Mouse (Mus musculus): ENCODE data around the gene Tmem131. TPM values are rescaled to one million over a fixed set of nuclear protein-coding genes. Genes with fewer than 3 reads are reported as not detected.
A peak's percentile ranks its signal among the peaks of the same experiment; 100 is the strongest.
"Not testable (repeated sequence)": the region's sequence is repeated elsewhere in the genome, so short reads cannot be mapped to it uniquely, and the experiment has no call there.

Tmem131 gene
- total RNA-seq, 2 experiments from 2014 or later, result 12.9 to 30.8 TPM

GRCm38 (mm10) chr1:36894136-36894535 is 49.3 kb downstream of the Tmem131 start:
- ATAC-seq (replicated peaks; ENCODE audit: poor library complexity, severe bottlenecking), result no peak

- not testable (repeated sequence) for ATAC-seq (replicated peaks; ENCODE audit: poor library complexity, severe bottlenecking)
These were observed 49.7 kb downstream of the Tmem131 start for GRCm38 (mm10) chr1:36893720-36894119.

- ATAC-seq (replicated peaks; ENCODE audit: poor library complexity, severe bottlenecking), result no peak
These were observed 50.3 kb downstream of the Tmem131 start for GRCm38 (mm10) chr1:36893146-36893545.

- ATAC-seq (replicated peaks; ENCODE audit: poor library complexity, severe bottlenecking), result no peak
These were observed 51.0 kb downstream of the Tmem131 start for GRCm38 (mm10) chr1:36892461-36892860.

GRCm38 (mm10) chr1:36889016-36889415 is 54.5 kb downstream of the Tmem131 start:
- ATAC-seq (replicated peaks; ENCODE audit: poor library complexity, severe bottlenecking), result no peak

- no peak for ATAC-seq (replicated peaks; ENCODE audit: poor library complexity, severe bottlenecking)
These were observed 56.3 kb downstream of the Tmem131 start for GRCm38 (mm10) chr1:36887172-36887571.

- ATAC-seq (replicated peaks; ENCODE audit: poor library complexity, severe bottlenecking), result no peak
These were observed 57.0 kb downstream of the Tmem131 start for GRCm38 (mm10) chr1:36886489-36886888.

- ATAC-seq (replicated peaks; ENCODE audit: poor library complexity, severe bottlenecking), result peak; percentile 19
These were observed 58.9 kb downstream of the Tmem131 start for GRCm38 (mm10) chr1:36884536-36884935.

- ATAC-seq (replicated peaks; ENCODE audit: poor library complexity, severe bottlenecking), result peak; percentile 77
These were observed 59.7 kb downstream of the Tmem131 start for GRCm38 (mm10) chr1:36883805-36884204.

GRCm38 (mm10) chr1:36879154-36879553 is 64.3 kb downstream of the Tmem131 start:
- no peak for ATAC-seq (replicated peaks; ENCODE audit: poor library complexity, severe bottlenecking)

- no peak for ATAC-seq (replicated peaks; ENCODE audit: poor library complexity, severe bottlenecking)
These were observed 66.3 kb downstream of the Tmem131 start for GRCm38 (mm10) chr1:36877126-36877525.

GRCm38 (mm10) chr1:36874874-36875561 is 68.4 kb downstream of the Tmem131 start:
- ATAC-seq (replicated peaks; ENCODE audit: poor library complexity, severe bottlenecking), result peak; percentile 94

- ATAC-seq (replicated peaks; ENCODE audit: poor library complexity, severe bottlenecking), result no peak
These were observed 72.2 kb downstream of the Tmem131 start for GRCm38 (mm10) chr1:36871238-36871637.

- ATAC-seq (replicated peaks; ENCODE audit: poor library complexity, severe bottlenecking), result peak; percentile 31; the same call in 1 of the 2 replicates
These were observed 72.9 kb downstream of the Tmem131 start for GRCm38 (mm10) chr1:36870518-36870917.

- no peak for ATAC-seq (replicated peaks; ENCODE audit: poor library complexity, severe bottlenecking)
These were observed 78.7 kb downstream of the Tmem131 start for GRCm38 (mm10) chr1:36864757-36865156.

GRCm38 (mm10) chr1:36861775-36862174 is 81.7 kb downstream of the Tmem131 start:
- ATAC-seq (replicated peaks; ENCODE audit: poor library complexity, severe bottlenecking), result peak; percentile 66

- no peak for ATAC-seq (replicated peaks; ENCODE audit: poor library complexity, severe bottlenecking)
These were observed 82.6 kb downstream of the Tmem131 start for GRCm38 (mm10) chr1:36860876-36861275.

GRCm38 (mm10) chr1:36860431-36860849 is 83.0 kb downstream of the Tmem131 start:
- no peak for ATAC-seq (replicated peaks; ENCODE audit: poor library complexity, severe bottlenecking)

GRCm38 (mm10) chr1:36857081-36857480 is 86.4 kb downstream of the Tmem131 start:
- ATAC-seq (replicated peaks; ENCODE audit: poor library complexity, severe bottlenecking), result no peak

GRCm38 (mm10) chr1:36854198-36854765 is 89.2 kb downstream of the Tmem131 start:
- ATAC-seq (replicated peaks; ENCODE audit: poor library complexity, severe bottlenecking), result no peak

GRCm38 (mm10) chr1:36852085-36852484 is 91.4 kb downstream of the Tmem131 start:
- no peak for ATAC-seq (replicated peaks; ENCODE audit: poor library complexity, severe bottlenecking)

- ATAC-seq (replicated peaks; ENCODE audit: poor library complexity, severe bottlenecking), result no peak
These were observed 92.1 kb downstream of the Tmem131 start for GRCm38 (mm10) chr1:36851392-36851791.
